Mouse (Mus musculus) midbrain, embryonic 12.5 days (tissue): ENCODE measurements around the gene Srsf2. TPM values are rescaled to one million over a fixed set of nuclear protein-coding genes. Genes with fewer than 3 reads are reported as not detected.
A peak's percentile ranks its signal among the peaks of the same experiment; 100 is the strongest.
"Not testable (repeated sequence)": the region's sequence is repeated elsewhere in the genome, so short reads cannot be mapped to it uniquely, and the experiment has no call there.

Experiments
- ATAC-seq: fragments of 200-750 bp; cut with Nextera tagmentation; 2 replicates; pipeline ENCODE4 v1.8.0; 2017; ENCODE audit warnings: low read depth, moderate TSS enrichment, moderate library complexity; ENCODE audit not compliant: low FRiP score
- H3K27ac ChIP-seq: fragments of 300-500 bp; sonication (generic); replicated peaks from 2 replicates; pipeline ENCODE4 v1.5.1; 2016; ENCODE audit warnings: mild to moderate bottlenecking
- H3K27me3 ChIP-seq: fragments of 300-500 bp; sonication (generic); 2 replicates; pipeline ENCODE4 v1.6.1; 2016; ENCODE audit warnings: mild to moderate bottlenecking
- H3K36me3 ChIP-seq: fragments of 300-500 bp; sonication (generic); 2 replicates; pipeline ENCODE4 v1.6.1; 2016
- H3K4me1 ChIP-seq: fragments of 300-500 bp; sonication (generic); 2 replicates; pipeline ENCODE4 v1.6.1; 2016
- H3K4me2 ChIP-seq: fragments of 300-500 bp; sonication (generic); replicated peaks from 2 replicates; pipeline ENCODE4 v1.6.1; 2016; ENCODE audit warnings: mild to moderate bottlenecking, moderate library complexity
- H3K4me3 ChIP-seq: fragments of 300-500 bp; sonication (generic); 2 replicates; pipeline ENCODE4 v1.5.1; 2016; ENCODE audit warnings: mild to moderate bottlenecking
- H3K9ac ChIP-seq: fragments of 300-500 bp; sonication (generic); replicated peaks from 2 replicates; pipeline ENCODE4 v1.6.1; 2016; ENCODE audit warnings: mild to moderate bottlenecking, moderate library complexity
- H3K9me3 ChIP-seq: fragments of 300-500 bp; sonication (generic); 2 replicates; pipeline ENCODE4 v1.6.1; 2016; ENCODE audit warnings: mild to moderate bottlenecking
- WGBS: fragments of 180-500 bp; shearing (Covaris S2); methylation state at CpG from one replicate; pipeline ENCODE4 v1.1.7; 2016; 5-methylcytosine and 5-hydroxymethylcytosine counted together
- polyA plus RNA-seq: library from polyadenylated mRNA; unstranded; fragments of >200 nt; fragmentation: Nextera tagmentation; extraction: Ambion mirVana; gene quantifications from 2 replicates; pipeline ENCODE4 v1.2.1, GENCODE M21; 2016

Gene Srsf2
- polyA plus RNA-seq, 1 experiment from 2014 or later: 848 TPM

DNA sequence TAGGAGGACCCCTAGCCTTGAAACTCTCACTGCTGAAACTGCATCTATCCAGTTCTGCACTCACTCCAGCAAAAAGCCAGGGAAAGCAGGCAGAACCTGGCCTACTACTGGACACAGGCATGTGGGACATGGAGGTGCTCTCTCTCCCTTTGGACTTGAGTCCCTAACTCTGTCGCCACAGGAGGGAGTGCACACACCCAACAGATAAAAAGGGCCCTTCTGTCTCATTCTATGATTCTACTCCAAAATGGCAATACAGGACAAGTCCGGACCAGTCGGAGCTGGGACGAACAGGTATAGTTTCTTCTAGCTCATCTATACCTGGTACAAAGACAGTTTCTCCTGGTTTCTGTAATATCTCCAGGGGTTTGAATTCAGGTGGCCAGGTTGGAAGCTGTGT lies 12.1 kb downstream of the Srsf2 start:
- Histone ChIP-seq H3K4me3 (peak overlapping the region; percentile 79), H3K4me1 (peaks cover 37% of the 10 kb centered on the region), H3K4me2 (peak overlapping the region; percentile 81), H3K27me3 (no peaks in the 10 kb centered on the region), H3K27ac (no peak overlapping the region; the same call in 1 of the 2 replicates), H3K9ac (peak overlapping the region; percentile 80), H3K9me3 (no peaks in the 10 kb centered on the region), H3K36me3 (peaks cover 54% of the 10 kb centered on the region)
- ATAC-seq: no peak
- 95% methylated on average over 4 of the region's 4 CpGs for WGBS

GRCm38 (mm10) chr11:116839601-116840000 lies 13.3 kb downstream of the Srsf2 start:
- ATAC-seq: no peak
- Histone ChIP-seq H3K27me3 (no peaks in the 10 kb centered on the region), H3K4me3 (no peak overlapping the region), H3K4me1 (peaks cover 36% of the 10 kb centered on the region), H3K36me3 (peaks cover 65% of the 10 kb centered on the region), H3K9ac (0 out of 2 replicates have a peak overlapping the region, but pooled peaks have one; percentile 17), H3K4me2 (no peak overlapping the region), H3K9me3 (no peaks in the 10 kb centered on the region), H3K27ac (no peak overlapping the region)
- WGBS: 81% methylated on average over 7 of the region's 7 CpGs

DNA sequence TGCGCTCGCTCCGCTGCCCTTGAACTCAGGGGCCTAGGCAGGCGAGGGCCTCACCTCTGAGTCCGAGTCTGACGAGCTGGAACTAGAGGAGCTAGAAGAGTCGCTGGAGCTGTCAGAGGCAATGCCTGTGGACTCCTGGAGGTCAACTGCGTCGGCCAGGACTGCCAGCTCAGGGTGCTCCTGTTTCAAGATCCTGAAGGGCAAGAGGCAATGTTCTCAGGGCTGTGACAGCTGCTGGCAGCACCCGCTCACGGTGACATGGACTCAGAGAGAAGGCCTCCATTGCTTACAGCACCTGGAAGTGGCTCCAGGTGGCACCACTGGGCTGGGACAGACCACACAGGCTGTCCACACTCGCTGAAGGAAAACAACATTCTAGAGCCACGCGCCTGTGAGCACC lies 14.0 kb downstream of the Srsf2 start:
- Histone ChIP-seq H3K9ac (no peak overlapping the region), H3K9me3 (no peaks in the 10 kb centered on the region), H3K36me3 (peaks cover 71% of the 10 kb centered on the region), H3K4me3 (no peak overlapping the region), H3K4me1 (peaks cover 30% of the 10 kb centered on the region), H3K27ac (no peak overlapping the region), H3K4me2 (no peak overlapping the region), H3K27me3 (no peaks in the 10 kb centered on the region)
- no peak for ATAC-seq
- whole genome bisulfite sequencing: 93% methylated on average over 14 of the region's 14 CpGs

GRCm38 (mm10) chr11:116837441-116837840 lies 15.5 kb downstream of the Srsf2 start:
- Histone ChIP-seq H3K9ac (no peak overlapping the region), H3K4me3 (no peak overlapping the region), H3K27me3 (no peaks in the 10 kb centered on the region), H3K36me3 (peaks cover 73% of the 10 kb centered on the region), H3K4me2 (no peak overlapping the region), H3K27ac (no peak overlapping the region), H3K4me1 (peaks cover 38% of the 10 kb centered on the region), H3K9me3 (no peaks in the 10 kb centered on the region)
- WGBS: 94% methylated on average over 10 of the region's 10 CpGs
- ATAC-seq: no peak

DNA sequence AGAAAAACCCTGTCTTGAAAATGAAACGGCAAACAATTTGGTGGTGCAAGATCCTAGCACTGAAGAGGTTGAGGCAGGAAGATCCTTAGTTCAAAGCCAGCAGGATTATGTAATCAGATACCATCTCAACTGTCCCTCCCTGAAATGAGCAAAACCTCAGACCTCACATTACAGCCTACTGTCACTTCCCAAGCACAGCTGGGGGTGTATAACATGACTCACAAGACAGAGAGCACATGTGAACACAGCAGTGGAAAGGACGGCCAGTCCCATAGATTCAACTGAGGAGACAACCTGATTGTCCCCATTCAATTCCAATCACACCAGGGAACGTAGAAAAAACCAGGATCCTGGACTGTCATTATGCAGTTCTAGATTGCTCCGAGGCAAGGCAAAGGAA lies 16.6 kb downstream of the Srsf2 start:
- 94% methylated on average over 4 of the region's 4 CpGs for WGBS
- Histone ChIP-seq H3K4me3 (no peak overlapping the region), H3K9ac (no peak overlapping the region), H3K4me2 (no peak overlapping the region), H3K4me1 (peaks cover 31% of the 10 kb centered on the region), H3K27ac (no peak overlapping the region), H3K36me3 (peaks cover 76% of the 10 kb centered on the region), H3K9me3 (no peaks in the 10 kb centered on the region), H3K27me3 (no peaks in the 10 kb centered on the region)
- ATAC-seq: no peak

GRCm38 (mm10) chr11:116834954-116835353 lies 17.9 kb downstream of the Srsf2 start:
- no peak overlapping the region for H3K27ac ChIP-seq
- H3K4me1 ChIP-seq: peaks cover 18% of the 10 kb centered on the region
- no peak overlapping the region for H3K4me2 ChIP-seq
- no peak overlapping the region for H3K9ac ChIP-seq
- peaks cover 66% of the 10 kb centered on the region for H3K36me3 ChIP-seq
- H3K9me3 ChIP-seq: no peaks in the 10 kb centered on the region
- 98% methylated on average over 1 of the region's 1 CpGs for WGBS
- ATAC-seq: no peak
- H3K27me3 ChIP-seq: no peaks in the 10 kb centered on the region
- H3K4me3 ChIP-seq: no peak overlapping the region

DNA sequence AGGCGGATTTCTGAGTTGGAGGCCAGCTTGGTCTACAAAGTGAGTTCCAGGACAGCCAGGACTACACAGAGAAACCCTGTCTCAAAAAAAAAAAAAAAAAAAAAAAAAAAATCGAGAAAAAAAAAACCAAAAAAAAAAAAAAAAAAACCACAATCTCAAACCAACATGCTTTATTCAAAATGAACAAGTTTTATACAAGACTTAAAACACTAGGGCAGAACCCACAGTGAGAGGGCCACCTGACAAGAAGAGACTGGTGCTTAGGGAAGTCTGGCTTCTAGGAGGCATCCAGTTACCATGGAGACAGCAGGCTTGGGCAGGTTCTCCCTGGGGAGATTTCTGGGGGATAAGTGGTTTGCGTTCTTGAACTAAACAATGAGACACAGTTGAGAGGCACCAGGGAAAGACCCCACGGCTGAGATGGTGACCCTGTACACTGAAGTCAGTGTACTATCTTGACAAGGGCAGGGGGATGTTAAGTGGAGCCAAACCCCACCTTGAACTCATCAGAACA lies 20.7 kb downstream of the Srsf2 start:
- ATAC-seq: no peak
- Histone ChIP-seq H3K36me3 (peaks cover 40% of the 10 kb centered on the region), H3K9me3 (no peaks in the 10 kb centered on the region), H3K27ac (peak overlapping the region; percentile 52), H3K27me3 (no peaks in the 10 kb centered on the region), H3K4me2 (no peak overlapping the region), H3K9ac (no peak overlapping the region), H3K4me1 (peaks cover 27% of the 10 kb centered on the region), H3K4me3 (no peak overlapping the region)
- WGBS: 28% methylated on average over 4 of the region's 4 CpGs

DNA sequence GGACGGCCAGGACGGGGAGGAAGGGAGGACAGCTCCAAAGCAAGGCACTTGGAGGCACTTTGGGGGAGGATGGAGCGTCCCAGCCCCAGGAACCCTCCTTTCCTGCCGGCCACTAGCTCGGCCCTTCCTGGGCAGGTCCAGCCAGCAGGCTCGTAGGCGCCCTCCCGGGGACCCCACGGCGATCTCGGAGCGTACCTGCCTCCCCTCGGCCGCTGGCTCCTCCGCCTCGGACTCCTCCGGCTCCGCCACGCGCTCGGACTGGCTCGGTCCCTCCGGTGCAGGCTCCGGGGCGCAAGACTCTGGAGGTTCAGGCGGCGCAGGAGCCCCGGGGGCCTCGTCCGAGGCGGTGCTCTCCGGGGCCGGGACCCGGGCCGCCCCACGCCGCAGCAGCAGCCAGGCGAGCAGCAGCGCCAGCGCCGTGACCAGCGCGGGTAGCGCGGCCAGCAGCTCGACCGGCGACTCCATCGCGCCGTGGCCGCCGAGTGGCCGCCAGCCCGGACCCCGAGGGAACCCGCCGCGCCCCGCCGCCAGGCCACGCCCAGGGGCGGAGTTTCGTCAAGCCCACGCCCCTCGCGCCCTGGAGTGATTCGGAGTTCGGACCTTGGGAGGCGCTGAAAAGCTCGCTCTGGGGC lies 25.2 kb downstream of the Srsf2 start, which contains the start of gene Mxra7:
Mxra7 (minus strand) TSS at position 513 of the 632 bp plus-strand sequence.
- Histone ChIP-seq H3K4me1 (peaks cover 44% of the 10 kb centered on the region), H3K4me2 (peak within 1 kb of the TSS; percentile 85), H3K27ac (peak within 1 kb of the TSS; percentile 67), H3K36me3 (0 out of 2 replicates have a peak, but pooled peaks cover 6% of the 10 kb centered on the region), H3K9me3 (no peaks in the 10 kb centered on the region), H3K27me3 (no peaks in the 10 kb centered on the region), H3K4me3 (peak within 1 kb of the TSS; percentile 75), H3K9ac (peak within 1 kb of the TSS; percentile 84)
- under 1% methylated on average over 64 of the region's 71 CpGs for WGBS
- ATAC-seq: peak; percentile 45

DNA sequence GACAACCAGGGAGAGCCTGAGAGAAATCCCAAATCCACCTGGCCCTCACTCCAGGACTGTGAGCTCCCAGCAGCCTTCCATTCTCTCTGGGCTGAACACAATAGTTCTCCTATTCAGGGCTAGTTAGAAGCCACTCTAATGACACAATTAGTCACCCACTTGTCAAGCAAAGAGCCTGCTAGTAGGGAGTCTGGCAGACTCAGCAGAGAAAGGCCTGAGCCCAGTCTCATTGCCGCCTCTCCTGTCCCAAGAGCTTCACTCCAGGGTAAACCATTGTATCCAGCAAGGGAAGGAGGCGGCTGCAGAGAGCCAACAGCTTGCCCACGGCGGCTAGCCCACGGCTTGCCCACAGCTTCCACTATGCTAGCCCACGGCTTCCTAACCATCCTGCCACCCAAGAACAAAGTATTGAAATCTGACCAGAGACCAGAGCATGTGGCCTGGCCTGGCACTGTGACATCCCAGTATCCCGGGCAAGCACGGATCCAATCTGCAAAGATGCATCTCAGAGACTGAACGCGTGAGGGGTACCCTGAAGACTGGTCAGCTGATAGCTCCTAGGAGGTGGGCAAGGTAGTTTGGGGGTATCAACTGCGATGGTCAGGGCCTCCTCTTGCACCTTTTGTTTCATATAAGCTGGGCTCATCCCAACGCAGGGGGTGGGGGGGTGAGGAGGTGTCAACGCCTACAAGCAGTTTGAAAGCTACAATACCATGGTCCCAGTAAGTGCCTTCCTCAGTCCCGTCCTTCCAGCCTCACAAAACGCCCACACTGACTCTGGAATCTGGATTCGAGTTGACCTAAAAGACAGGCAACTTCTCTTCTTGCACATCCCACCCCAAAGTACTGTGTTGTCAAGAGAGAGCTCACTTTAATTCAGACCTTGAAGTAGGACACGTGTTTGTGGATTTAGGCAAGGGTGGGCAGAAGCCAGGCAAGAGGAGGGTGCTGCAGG lies 26.1 kb downstream of the Srsf2 start:
- H3K4me3 ChIP-seq: peak overlapping the region; percentile 75
- peak overlapping the region; percentile 67 for H3K27ac ChIP-seq
- WGBS: 18% methylated on average over 17 of the region's 17 CpGs
- H3K4me1 ChIP-seq: peaks cover 47% of the 10 kb centered on the region
- peak overlapping the region; percentile 84 for H3K9ac ChIP-seq
- no peak for ATAC-seq
- H3K4me2 ChIP-seq: peak overlapping the region; percentile 85
- no peaks in the 10 kb centered on the region for H3K9me3 ChIP-seq
- no peaks in the 10 kb centered on the region for H3K27me3 ChIP-seq
- H3K36me3 ChIP-seq: 0 out of 2 replicates have a peak, but pooled peaks cover 6% of the 10 kb centered on the region

DNA sequence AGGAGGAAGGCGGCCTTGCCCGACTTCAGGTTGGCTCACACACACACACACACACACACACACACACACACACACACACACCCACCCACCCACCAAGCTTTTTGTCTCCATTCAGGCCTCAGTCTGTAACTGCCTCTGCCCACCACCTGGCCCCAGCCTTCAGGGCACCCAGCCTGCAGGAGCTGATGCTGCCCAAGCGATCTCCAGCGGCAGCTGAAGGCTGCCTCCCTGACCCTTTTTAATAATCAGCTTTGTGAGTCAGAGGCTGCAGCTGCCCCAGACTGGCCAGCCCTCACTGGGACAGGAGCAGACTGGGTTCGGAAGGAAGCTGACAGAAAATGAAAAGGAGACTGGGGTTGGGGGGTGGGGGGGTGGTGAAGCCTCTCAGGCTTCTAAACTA lies 27.7 kb downstream of the Srsf2 start:
- WGBS: 26% methylated on average over 4 of the region's 5 CpGs
- Histone ChIP-seq H3K9me3 (no peaks in the 10 kb centered on the region), H3K9ac (no peak overlapping the region; the same call in 1 of the 2 replicates), H3K36me3 (no peaks in the 10 kb centered on the region), H3K4me2 (peak overlapping the region; percentile 85), H3K4me3 (0 out of 2 replicates have a peak overlapping the region, but pooled peaks have one; percentile 0), H3K27me3 (no peaks in the 10 kb centered on the region), H3K4me1 (peaks cover 59% of the 10 kb centered on the region), H3K27ac (peak overlapping the region; percentile 67)
- ATAC-seq: 0 out of 2 replicates have a peak, but pooled peaks have one; percentile 19

DNA sequence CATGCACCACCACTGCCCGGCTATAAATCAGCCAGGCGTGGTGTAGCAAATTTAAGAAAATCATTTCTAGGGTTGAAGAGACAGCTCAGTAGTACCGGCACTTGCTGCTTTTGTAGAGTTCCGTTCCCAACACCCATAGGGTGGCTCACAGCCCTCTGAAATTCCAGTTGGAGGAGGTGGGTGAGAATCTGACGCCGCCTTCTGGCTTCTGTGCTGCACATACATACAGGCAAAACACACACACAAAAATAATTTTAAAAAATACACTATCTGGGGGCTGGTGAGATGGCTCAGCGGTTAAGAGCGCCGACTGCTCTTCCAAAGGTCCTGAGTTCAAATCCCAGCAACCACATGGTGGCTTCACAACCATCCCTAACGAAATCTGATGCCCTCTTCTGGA lies 29.0 kb downstream of the Srsf2 start:
- H3K27me3 ChIP-seq, H3K9me3 ChIP-seq, H3K36me3 ChIP-seq, H3K27ac ChIP-seq, ATAC-seq, H3K9ac ChIP-seq, H3K4me3 ChIP-seq, H3K4me2 ChIP-seq: not testable (repeated sequence)
- 98% methylated on average over 10 of the region's 10 CpGs for WGBS
- H3K4me1 ChIP-seq: peaks cover 57% of the 10 kb centered on the region

DNA sequence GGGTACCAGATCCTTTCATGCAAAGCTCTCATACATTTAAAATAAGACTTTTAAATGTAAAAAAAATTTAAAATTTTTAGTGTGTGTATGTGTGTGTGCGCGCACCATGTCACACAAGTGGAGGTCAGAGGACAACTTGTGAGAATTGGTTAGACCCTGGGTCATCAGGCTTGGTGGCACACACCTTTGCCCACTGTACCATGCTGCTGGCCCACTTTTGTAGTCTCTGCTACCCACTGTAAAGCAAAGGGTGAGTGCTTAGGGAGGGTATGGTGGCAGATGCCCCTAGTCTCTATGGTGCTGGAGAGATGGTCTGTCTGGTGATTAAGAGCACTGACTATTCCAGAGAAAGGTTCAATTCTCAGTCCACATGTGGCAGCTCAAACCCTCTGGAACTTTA lies 29.6 kb downstream of the Srsf2 start:
- no peaks in the 10 kb centered on the region for H3K9me3 ChIP-seq
- no peaks in the 10 kb centered on the region for H3K36me3 ChIP-seq
- H3K4me3 ChIP-seq: no peak overlapping the region
- H3K4me2 ChIP-seq: no peak overlapping the region
- H3K4me1 ChIP-seq: peaks cover 54% of the 10 kb centered on the region
- no peaks in the 10 kb centered on the region for H3K27me3 ChIP-seq
- no peak overlapping the region for H3K9ac ChIP-seq
- no peak for ATAC-seq
- no peak overlapping the region for H3K27ac ChIP-seq
- 100% methylated on average over 2 of the region's 2 CpGs for WGBS
